Mouse (Mus musculus) kidney, adult 8-10 months (tissue): ENCODE data around the gene Gm17949.
A peak's percentile ranks its signal among the peaks of the same experiment; 100 is the strongest.

ENCODE experiments used
- DNase-seq, 2 experiments: peaks; one replicate each; pipeline ENCODE4 v3.0.0; 2022

Gene Gm17949

DNA sequence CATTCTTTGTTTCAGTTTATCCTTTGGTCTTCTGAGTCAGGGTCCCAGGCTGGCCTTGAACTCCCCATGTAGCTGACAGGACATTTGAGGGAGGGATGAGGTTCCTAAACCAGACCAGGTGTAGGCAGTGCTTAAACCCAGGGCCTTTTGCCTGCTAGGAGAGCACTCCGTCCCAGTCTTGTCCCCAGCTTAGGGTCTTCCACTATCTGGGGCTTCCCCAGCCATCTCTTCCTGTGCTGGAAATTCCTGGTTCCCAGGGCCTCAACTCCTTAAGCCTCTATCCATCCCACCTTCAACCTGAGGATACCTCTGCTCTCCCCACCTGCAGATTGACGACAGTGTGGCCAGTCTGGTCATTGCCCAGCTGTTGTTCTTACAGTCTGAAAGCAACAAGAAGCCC is 20.3 kb upstream of the Gm17949 start:
- DNase-seq: no peak

- DNase-seq: no peak
Observed at GRCm38 (mm10) chr17:56995046-56995445, 16.2 kb upstream of the Gm17949 start.

DNA sequence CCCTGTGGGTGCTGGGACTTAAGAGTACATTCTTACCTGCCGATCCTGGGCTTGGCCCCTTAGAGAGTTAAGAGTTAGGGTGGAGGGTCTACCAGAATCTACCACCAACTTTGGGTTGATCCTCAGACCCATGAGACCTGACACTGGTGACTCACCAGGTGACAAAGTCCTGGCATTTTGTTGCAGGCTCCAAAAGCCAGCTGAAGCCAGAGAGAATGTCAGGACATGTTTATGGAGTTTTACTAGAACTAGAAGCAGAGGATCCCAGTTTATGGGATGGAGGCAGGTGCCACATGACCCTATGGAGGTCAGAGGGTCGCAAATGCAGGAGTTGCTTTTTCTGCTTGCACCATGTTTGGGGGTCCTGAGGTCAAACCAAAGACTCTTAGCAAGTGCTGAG is 14.8 kb upstream of the Gm17949 start:
- peak in 1 of 2 experiments; percentile 11 for DNase-seq

- DNase-seq: peak; percentile 99
Observed at GRCm38 (mm10) chr17:56997029-56997667, 14.1 kb upstream of the Gm17949 start, which contains the start of gene Alkbh7. Gene Alkbh7 (plus strand): TSS chr17:56997339.

- no peak for DNase-seq
Observed at GRCm38 (mm10) chr17:56999414-56999813, 11.9 kb upstream of the Gm17949 start.

DNA sequence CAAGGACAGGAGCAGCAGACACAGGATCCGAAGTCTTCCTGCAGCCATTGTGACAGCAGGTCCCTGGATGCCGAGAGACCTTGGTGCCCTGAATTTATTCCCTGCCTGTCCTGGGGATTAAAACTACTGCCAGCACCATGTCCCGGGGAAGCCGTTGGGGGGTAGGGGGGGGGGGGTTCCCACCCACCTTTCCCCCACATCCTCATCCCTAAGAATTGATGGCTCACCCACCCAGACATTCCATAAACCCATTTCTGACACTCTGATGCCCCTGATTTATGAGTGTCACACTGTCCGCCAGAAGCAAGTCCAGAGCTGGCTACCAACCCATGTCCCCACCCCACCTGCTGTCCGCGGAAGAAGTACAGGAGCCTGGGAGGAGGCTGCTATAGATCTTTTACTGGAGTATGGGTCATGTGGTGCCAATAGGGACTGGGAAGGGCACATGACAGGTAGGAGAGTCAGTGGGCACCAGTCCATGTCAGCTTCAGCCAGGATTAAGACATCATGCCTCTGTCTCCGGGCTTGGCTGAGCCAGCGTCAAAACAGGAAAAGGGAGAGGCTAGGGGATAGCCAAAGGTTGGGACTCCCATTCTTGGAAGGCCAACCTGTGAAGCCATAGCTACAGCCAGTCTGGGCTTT is 11.2 kb upstream of the Gm17949 start, which contains the start of gene Pspn:
Gene Pspn (minus strand): TSS at position 51 of the 642 bp plus-strand sequence.
- no peak for DNase-seq

DNA sequence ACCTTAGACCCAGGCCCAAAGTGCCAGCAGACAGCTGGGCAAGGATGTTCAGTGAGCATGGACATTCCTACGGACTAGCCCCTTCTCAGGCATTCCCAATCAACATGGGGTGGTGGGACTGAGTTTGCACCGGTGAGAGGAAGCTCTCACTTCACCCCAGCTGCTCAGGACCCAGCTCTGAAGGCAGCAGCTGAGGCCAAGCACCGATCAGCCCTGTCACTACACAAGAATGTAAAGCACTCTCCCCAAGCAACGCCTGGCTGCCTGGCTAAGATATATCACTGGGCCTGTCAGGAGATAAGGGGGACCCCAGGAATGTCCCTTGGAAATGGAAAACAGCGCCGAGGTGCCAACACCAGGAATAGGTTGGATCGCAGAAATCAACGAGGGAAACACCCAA is 10.0 kb upstream of the Gm17949 start:
- DNase-seq: no peak

GRCm38 (mm10) chr17:57003994-57004393 is 7.3 kb upstream of the Gm17949 start:
- DNase-seq: no peak

GRCm38 (mm10) chr17:57007137-57007905 is 3.9 kb upstream of the Gm17949 start:
- no peak for DNase-seq

GRCm38 (mm10) chr17:57010911-57011235 is 396 bp upstream of the Gm17949 start:
- no peak for DNase-seq

DNA sequence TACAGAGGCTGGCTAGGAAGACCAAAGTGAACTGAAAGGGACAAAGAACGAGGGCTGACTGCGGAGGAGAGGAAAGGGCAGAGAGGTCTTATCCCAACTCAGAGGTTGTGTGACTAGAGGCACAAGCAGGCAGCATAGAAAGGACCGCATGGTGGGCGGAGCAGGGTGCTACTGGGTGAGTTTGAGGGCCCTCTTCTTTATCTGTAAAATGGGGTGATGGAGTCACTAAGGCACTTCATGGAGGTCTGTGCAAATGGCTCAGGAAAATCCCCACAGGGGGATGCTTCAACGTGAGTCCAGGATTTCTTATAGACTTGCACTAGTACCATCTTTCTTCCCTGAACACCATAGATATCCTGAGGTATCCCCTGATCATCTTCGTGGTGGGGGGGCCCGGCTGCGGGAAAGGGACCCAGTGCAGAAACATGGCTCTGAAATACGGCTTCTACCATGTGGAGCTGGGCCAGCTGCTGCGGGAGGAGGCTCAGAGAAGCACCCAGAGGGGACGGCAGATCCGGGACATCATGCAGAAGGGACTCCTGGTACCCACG is 1.1 kb downstream of the Gm17949 start:
- DNase-seq: no peak

- DNase-seq: no peak
Observed at GRCm38 (mm10) chr17:57019693-57020092, 8.4 kb downstream of the Gm17949 start.

GRCm38 (mm10) chr17:57020960-57021359 is 9.7 kb downstream of the Gm17949 start:
- DNase-seq: no peak

GRCm38 (mm10) chr17:57027471-57027870 is 16.2 kb downstream of the Gm17949 start:
- DNase-seq: no peak

DNA sequence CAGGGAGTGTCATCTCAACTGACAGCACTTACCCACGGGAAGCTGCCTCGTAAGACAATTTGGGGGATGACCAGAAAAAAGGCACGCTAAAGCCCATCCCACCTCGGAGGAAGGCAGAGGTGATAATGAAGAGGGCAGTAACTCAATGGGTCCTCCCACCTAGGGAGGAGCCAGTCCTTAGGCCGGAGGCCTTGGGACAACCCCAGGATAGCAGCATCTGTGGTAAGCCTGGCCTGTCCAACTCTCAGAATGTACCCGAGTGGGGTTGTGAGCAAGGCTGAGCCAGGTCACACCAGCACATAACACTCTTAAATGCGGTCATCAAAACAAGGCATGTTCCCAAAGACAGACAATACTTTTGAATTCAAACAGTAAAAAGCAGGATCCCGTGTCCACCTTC is 18.4 kb downstream of the Gm17949 start:
- DNase-seq: peak in 1 of 2 experiments; percentile 26

DNA sequence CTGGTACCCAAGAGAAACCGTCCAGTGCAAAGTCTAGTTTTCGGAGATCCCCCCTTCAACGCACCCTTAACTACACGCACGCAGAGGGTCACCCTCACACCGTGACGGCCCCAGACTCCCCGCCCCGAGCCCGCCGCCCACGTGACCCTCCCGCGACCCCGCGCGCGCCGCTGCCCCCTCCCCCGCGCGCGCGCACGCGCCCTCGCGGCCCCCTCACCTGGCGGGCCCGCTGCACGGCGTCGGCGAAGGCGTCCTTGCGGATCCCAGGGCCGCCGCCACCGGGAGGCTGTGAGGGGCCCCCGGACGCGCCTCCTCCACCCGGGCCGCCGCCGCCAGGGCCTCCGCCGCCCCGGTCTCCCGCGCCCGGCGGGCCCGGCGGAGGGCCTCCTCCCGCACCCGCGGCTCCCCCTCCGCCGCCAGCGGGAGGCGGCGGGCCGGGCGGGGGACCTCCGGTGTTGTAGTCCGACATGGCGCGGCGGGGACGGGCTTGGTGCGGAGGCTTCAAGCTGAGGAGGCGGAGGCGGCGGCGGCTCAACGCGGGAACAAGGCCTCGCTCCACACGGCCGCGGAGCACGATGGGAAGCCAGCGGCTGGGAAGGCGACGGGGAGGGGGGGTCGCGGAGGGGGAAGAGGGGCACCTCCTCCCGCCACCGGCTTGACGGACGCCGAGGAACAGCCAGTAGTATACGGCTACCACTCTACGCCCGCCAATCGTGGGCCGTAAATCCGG is 19.8 kb downstream of the Gm17949 start, which contains the start of gene Khsrp:
Gene Khsrp (minus strand): TSS at position 592 of the 730 bp plus-strand sequence.
- peak in 1 of 2 experiments; percentile 23 for DNase-seq

GRCm38 (mm10) chr17:57031661-57032420 is 20.6 kb downstream of the Gm17949 start:
- DNase-seq: peak; percentile 100

DNA sequence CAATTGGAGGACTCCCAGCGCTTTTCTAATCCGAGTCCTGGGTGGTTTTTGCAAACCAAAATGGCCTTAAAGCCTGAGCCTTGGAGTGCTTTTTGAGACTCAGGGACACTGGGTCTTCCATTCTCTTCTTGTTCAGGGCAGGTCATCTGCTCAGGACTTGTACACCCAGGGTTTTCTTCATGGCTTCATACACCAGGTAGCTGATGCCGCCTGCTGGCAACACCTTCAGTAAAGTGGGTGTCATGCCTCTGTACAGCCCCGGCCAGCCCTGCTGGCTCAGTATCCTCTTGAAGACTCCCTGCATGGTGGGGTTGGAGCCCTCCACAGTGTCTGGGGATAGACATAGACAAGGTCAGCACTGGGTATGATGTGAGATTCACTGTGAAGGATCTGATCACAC is 21.6 kb downstream of the Gm17949 start:
- no peak for DNase-seq

DNA sequence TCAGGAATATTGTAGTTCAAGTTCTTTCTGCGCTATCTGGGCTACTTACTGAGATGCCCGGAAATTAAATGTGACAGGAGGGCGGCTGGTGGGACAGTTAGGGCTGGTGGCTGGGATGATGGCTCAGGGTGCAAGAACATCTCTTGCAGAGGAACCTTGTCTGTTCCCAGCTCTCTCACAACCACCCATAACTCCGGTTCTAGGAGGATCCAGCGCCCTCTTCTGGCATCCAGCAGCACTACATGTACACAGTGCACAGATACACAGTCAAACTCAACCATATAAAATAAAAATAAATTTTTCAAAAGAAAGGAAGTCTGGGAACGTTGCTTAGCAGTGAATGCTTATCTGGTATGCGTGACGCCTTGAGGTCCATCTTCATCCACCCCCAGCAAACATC is 27.7 kb downstream of the Gm17949 start:
- no peak for DNase-seq

DNA sequence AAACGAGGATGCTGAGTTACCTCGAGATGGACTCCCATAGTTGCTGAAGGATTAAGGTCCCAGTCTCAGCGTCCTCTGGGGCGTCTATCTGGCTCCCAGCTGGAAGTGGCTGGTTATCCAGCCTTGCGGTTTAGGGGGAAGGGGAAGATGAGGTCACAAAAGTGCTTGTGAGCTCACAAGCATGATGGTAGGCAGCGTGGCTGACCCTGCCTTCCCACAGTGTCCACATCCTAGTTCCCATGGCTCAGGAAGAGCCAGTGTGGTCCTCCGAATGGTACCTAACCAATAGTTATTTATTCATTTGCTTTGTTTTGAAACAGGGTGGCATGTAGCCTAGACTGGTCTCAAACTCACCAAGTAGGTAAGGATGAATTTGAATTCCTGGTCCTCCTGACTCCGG is 30.3 kb downstream of the Gm17949 start, which contains the start of gene Slc25a41:
Gene Slc25a41 (minus strand): TSS at position 101 of the 400 bp plus-strand sequence.
- no peak for DNase-seq

DNA sequence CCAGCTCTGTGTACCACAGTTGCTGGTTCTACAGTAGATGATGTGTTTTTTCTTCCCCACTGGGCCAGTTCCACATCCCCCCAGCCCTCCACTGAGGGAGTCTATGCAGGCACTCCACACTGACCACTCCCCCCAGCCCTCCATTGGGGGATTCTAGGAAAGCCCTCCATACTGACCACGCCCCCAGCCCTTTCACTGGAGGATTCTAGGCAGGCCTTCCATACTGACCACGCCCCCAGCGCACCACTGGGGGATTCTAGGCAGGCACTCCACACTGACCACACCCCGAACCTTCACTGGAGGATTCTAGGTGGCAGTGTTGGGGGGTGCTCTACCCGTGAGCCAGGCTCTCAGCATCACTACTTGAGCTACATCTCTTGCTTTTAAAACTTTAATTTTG is 36.1 kb downstream of the Gm17949 start:
- DNase-seq: no peak

GRCm38 (mm10) chr17:57048816-57049215 is 37.5 kb downstream of the Gm17949 start:
- no peak for DNase-seq
